Mouse (Mus musculus): Measurements from ENCODE around the gene Camk1d.

GRCm38 (mm10) chr2:5398043-5398442 lies 316.3 kb downstream of the Camk1d start:
- no peak for TF ChIP-seq CTCF (IDR thresholded peaks at IDR 0.05; ENCODE audit: low read depth)
- TF ChIP-seq EP300 (optimal IDR thresholded peaks at IDR 0.05), result no peak
